Mouse (Mus musculus) G1E (cell line): ENCODE data around the gene Ptcra. TPM values are rescaled to one million over a fixed set of nuclear protein-coding genes. Genes with fewer than 3 reads are reported as not detected.

ENCODE experiments used
- ATAC-seq: 2 replicates; pipeline ENCODE4 v1.8.0; 2016; ENCODE audit warnings: mild to moderate bottlenecking; ENCODE audit not compliant: insufficient number of reproducible peaks, poor library complexity, low FRiP score, severe bottlenecking; ENCODE audit errors: extremely low read depth
- DNase-seq: peaks from one replicate; pipeline ENCODE4 v3.0.0; 2012; ENCODE audit warnings: low spot score
- H3K27me3 ChIP-seq: 2 replicates; pipeline ENCODE4 v1.6.1; 2012; ENCODE audit warnings: mild to moderate bottlenecking, low read length, inconsistent platforms; ENCODE audit not compliant: insufficient read depth
- H3K36me3 ChIP-seq: replicated peaks from 2 replicates; pipeline ENCODE3; 2012; ENCODE audit warnings: mild to moderate bottlenecking, inconsistent platforms
- H3K4me1 ChIP-seq: 2 replicates; pipeline ENCODE4 v1.6.1; 2012; ENCODE audit warnings: low read depth, low read length, inconsistent platforms, mixed read lengths; ENCODE audit not compliant: insufficient read depth
- H3K4me3 ChIP-seq: 2 replicates; pipeline ENCODE4 v1.5.1; 2012; ENCODE audit warnings: low read depth, mild to moderate bottlenecking, inconsistent platforms, low read length, moderate library complexity, mixed read lengths
- H3K9me3 ChIP-seq: replicated peaks from 2 replicates; pipeline ENCODE4 v1.6.1; 2012; ENCODE audit warnings: inconsistent platforms
- CTCF ChIP-seq: IDR thresholded peaks from 2 replicates; pipeline ENCODE4 v1.5.1; 2012; ENCODE audit warnings: low read depth, low read length, inconsistent platforms, mixed read lengths
- GATA1 ChIP-seq: IDR thresholded peaks from 2 replicates; pipeline ENCODE4 v1.6.1; 2012; ENCODE audit warnings: borderline replicate concordance, low read length, inconsistent platforms, mixed read lengths
- GATA2 ChIP-seq: IDR thresholded peaks from 2 replicates; pipeline ENCODE4 v1.6.1; 2012; ENCODE audit warnings: low read depth, low read length, inconsistent platforms, borderline replicate concordance
- POLR2AphosphoS5 ChIP-seq: IDR thresholded peaks from 2 replicates; pipeline ENCODE4 v1.6.1; 2012; ENCODE audit warnings: low read depth, low read length, inconsistent platforms; ENCODE audit not compliant: insufficient replicate concordance
- TAL1 ChIP-seq: conservative IDR thresholded peaks from 2 replicates; pipeline ENCODE4 v1.6.1; 2012; ENCODE audit warnings: low read depth, low read length, inconsistent platforms, mixed read lengths
- polyA plus RNA-seq: library from polyadenylated mRNA; stranded (reverse); fragments of >175 nt; gene quantifications from 2 replicates; pipeline ENCODE4 v1.2.3, GENCODE M21; 2012
- total RNA-seq, 2 experiments: library from RNA; stranded (forward) in 1 of 2; stranded (reverse) in 1 of 2; fragments of 200-1000 nt in 1 of 2; fragments of >200 nt in 1 of 2; fragmentation: Nextera tagmentation in 1 of 2; gene quantifications; 2 replicates each; pipeline ENCODE4 v1.2.3; 2014 to 2017

Ptcra gene
- not detected in 2 replicates for total RNA-seq (2014; fragmentation: Nextera tagmentation)
- 0.12 and 0.27 TPM in 2 replicates for total RNA-seq (2017)
- polyA plus RNA-seq: 0.04 and 0.07 TPM in 2 replicates

GRCm38 (mm10) chr17:46763544-46763943 lies at the start of gene Ptcra:
TSS of gene Ptcra (minus strand) at chr17:46763712.
- Histone ChIP-seq H3K36me3 (no peaks in the 10 kb centered on the region), H3K4me3 (no peak within 1 kb of the TSS), H3K27me3 (peaks cover 30% of the 10 kb centered on the region), H3K9me3 (no peaks in the 10 kb centered on the region), H3K4me1 (peaks cover 9% of the 10 kb centered on the region)
- DNase-seq (no peak), ATAC-seq (no peak)
- no peak for TF ChIP-seq GATA1
- TF ChIP-seq POLR2AphosphoS5: no peak
- no peak for TF ChIP-seq CTCF
- no peak for TF ChIP-seq GATA2
- no peak for TF ChIP-seq TAL1

DNA sequence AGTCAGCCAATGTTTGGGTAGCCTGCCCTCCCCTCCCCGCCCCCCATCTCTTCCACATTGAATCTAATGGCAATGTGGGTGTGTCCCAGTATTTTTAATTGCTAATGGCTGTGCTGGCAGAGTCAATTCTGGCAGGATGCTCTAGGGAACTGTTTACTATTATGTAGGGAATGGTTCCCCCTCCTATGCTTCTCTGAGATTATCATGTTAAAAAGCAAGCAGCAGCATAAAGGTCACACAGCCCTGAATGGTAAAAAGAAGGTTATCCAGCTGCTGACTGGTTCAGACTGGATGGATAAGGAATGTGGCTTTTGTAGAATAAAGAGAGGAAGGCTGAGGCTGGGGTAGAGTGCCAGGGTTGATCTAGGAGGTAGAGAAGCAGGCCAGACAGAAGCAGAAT lies 48.9 kb upstream of the Ptcra start:
- DNase-seq (no peak), ATAC-seq (no peak)
- H3K4me1 ChIP-seq: peaks cover 20% of the 10 kb centered on the region
- TF ChIP-seq GATA1: no peak
- TF ChIP-seq CTCF: no peak
- peaks cover 90% of the 10 kb centered on the region for H3K36me3 ChIP-seq
- no peaks in the 10 kb centered on the region for H3K9me3 ChIP-seq
- no peaks in the 10 kb centered on the region for H3K27me3 ChIP-seq
- no peak overlapping the region for H3K4me3 ChIP-seq

DNA sequence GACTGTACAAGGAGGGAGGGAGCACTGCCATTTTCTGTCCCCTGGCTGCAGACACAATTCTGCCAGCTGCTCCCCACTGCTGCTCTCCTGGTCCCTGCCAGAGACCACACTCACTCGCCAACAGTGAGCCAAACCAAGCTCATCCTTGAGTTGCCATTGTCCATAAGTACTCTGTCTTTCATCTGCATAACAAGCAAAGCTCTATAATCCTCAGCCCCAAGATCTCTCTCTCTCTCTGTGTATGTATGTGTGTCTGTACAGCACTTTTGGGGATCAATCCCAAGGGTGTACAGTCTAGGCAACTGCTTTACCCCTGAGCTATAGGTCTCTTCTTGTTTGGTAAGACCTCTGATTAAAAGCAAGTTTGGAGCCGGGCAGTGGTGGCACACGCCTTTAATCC lies 47.2 kb upstream of the Ptcra start:
- DNase-seq: no peak
- Histone ChIP-seq H3K36me3 (peaks cover 94% of the 10 kb centered on the region), H3K9me3 (no peaks in the 10 kb centered on the region), H3K4me1 (peaks cover 7% of the 10 kb centered on the region), H3K4me3 (no peak overlapping the region), H3K27me3 (no peaks in the 10 kb centered on the region)
- no peak for TF ChIP-seq POLR2AphosphoS5
- TF ChIP-seq GATA1: no peak
- no peak for TF ChIP-seq GATA2
- TF ChIP-seq TAL1: no peak
- no peak for TF ChIP-seq CTCF
- no peak for ATAC-seq

DNA sequence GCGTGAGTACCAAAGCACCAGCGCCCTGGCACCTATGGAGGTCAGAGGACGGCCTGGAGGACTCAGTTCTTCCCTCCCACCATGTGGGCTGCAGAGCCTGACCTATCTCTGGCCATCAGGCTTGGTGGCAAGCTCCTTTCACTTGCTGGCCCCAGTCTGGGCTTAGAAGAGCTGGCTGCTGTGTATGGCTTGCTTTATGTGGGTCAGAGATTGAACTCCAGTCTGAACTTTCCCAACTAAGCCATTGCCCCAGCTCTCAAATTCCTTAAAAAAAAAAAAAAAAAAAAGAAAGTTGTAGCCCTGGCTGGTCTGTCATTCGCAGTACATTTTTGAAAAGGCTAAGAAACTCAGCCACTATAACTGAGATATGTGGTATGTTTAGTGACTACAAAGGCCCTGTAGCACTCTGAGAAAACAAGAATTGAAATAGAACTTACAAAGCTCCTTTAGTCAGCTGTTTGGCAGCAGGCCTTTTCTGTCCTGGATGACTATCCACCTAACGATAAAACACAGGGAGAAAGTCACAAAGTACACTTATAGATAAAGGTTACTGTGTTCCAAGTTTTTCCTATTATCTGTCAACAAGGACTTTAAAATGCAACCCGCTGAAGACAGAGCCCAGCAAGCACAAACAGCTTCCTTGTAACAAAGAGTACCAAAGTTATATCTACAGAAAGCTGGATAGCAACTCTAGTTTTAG lies 45.8 kb upstream of the Ptcra start:
- no peaks in the 10 kb centered on the region for H3K9me3 ChIP-seq
- no peak overlapping the region for H3K4me3 ChIP-seq
- TF ChIP-seq POLR2AphosphoS5: no peak
- TF ChIP-seq GATA2: no peak
- TF ChIP-seq GATA1: no peak
- no peak for TF ChIP-seq TAL1
- no peak for TF ChIP-seq CTCF
- peaks cover 91% of the 10 kb centered on the region for H3K36me3 ChIP-seq
- H3K4me1 ChIP-seq: no peaks in the 10 kb centered on the region; the same call in 1 of the 2 replicates
- no peak for ATAC-seq
- H3K27me3 ChIP-seq: no peaks in the 10 kb centered on the region
- no peak for DNase-seq

GRCm38 (mm10) chr17:46808376-46808775 lies 44.9 kb upstream of the Ptcra start:
- Histone ChIP-seq H3K4me3 (no peak overlapping the region), H3K9me3 (no peaks in the 10 kb centered on the region), H3K36me3 (peaks cover 87% of the 10 kb centered on the region), H3K4me1 (no peaks in the 10 kb centered on the region; the same call in 1 of the 2 replicates), H3K27me3 (no peaks in the 10 kb centered on the region)
- ATAC-seq (no peak), DNase-seq (no peak)
- TF ChIP-seq TAL1 (no peak), CTCF (no peak)

DNA sequence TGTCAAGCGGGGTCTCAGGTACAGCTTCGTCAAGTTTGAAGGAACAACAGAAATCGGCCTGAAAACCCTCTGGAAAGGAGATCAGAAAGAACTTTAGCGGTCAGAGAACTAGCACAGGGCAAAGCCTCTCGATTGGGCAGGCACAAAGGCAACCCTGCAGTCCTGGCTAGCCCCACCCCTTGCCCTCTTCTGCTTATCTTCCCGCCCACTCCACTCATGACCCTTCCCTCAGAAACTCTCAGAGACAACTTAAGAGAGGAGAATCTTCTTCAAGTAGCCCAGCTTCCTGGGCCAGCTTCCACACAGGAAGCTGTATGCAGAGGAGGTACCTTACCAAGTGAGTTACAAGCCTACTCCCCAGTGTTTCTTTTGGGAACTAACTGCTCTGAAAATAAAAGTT lies 38.2 kb upstream of the Ptcra start:
- DNase-seq (no peak), ATAC-seq (no peak)
- TF ChIP-seq GATA1 (no peak), GATA2 (no peak), POLR2AphosphoS5 (no peak), TAL1 (no peak), CTCF (no peak)
- Histone ChIP-seq H3K9me3 (no peaks in the 10 kb centered on the region), H3K27me3 (no peaks in the 10 kb centered on the region), H3K4me3 (no peak overlapping the region), H3K36me3 (peaks cover 88% of the 10 kb centered on the region), H3K4me1 (peaks cover 6% of the 10 kb centered on the region; the same call in 1 of the 2 replicates)

DNA sequence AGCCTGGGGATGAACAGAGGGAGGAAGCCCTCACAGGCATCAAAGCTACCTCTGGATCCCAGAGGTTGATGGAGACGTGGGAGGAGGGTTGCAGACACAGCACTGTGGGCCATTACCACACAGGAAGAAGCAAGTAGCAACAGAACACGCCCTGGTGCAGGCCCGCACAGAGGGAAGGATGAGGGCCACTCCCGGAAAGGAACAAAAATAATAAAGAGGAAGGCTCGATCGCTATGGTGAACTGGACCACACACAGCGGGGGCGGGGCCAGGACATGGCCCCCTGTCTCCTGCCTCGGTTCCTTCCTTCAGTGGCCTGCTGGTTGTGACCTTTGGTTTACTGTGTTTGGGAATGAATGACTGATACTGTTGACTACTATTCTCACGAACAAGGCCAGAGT lies 36.2 kb upstream of the Ptcra start:
- DNase-seq (no peak), ATAC-seq (no peak)
- H3K4me3 ChIP-seq: no peak overlapping the region
- H3K4me1 ChIP-seq: peaks cover 6% of the 10 kb centered on the region; the same call in 1 of the 2 replicates
- peaks cover 75% of the 10 kb centered on the region for H3K36me3 ChIP-seq
- no peaks in the 10 kb centered on the region for H3K27me3 ChIP-seq
- H3K9me3 ChIP-seq: no peaks in the 10 kb centered on the region
- no peak for TF ChIP-seq TAL1
- no peak for TF ChIP-seq GATA2
- no peak for TF ChIP-seq CTCF
- TF ChIP-seq POLR2AphosphoS5: no peak
- TF ChIP-seq GATA1: no peak
